Mouse (Mus musculus): ENCODE results near the gene Fam71d.

DNA sequence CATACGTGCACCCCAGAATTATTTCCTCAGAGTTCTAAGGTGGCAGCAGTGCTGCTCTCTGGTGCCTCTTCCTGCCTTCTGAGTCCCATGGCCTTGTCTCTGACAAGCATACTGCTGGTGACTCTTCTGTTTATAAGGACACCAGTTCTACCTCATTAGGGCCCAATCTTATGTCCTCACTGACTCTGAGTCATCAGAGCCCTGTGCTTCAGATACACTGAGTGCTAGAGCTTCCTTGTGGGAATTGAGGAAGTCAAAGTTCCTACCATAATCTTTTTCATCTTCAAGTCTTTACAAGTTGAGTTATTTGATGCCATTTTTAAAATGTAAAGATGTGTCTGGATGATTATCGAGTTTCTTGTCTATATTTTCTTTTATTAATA lies 12.5 kb upstream of the Fam71d start:
- TF ChIP-seq CTCF (IDR thresholded peaks at IDR 0.05; ENCODE audit: low read depth) (no peak), EP300 (optimal IDR thresholded peaks at IDR 0.05) (no peak)
